Mouse (Mus musculus): Measurements from ENCODE around the gene Erich6b. TPM values are rescaled to one million over a fixed set of nuclear protein-coding genes. Genes with fewer than 3 reads are reported as not detected.
A peak's percentile ranks its signal among the peaks of the same experiment; 100 is the strongest.

Erich6b gene
- polyA plus RNA-seq, 1 experiment from 2014 or later: not detected

DNA sequence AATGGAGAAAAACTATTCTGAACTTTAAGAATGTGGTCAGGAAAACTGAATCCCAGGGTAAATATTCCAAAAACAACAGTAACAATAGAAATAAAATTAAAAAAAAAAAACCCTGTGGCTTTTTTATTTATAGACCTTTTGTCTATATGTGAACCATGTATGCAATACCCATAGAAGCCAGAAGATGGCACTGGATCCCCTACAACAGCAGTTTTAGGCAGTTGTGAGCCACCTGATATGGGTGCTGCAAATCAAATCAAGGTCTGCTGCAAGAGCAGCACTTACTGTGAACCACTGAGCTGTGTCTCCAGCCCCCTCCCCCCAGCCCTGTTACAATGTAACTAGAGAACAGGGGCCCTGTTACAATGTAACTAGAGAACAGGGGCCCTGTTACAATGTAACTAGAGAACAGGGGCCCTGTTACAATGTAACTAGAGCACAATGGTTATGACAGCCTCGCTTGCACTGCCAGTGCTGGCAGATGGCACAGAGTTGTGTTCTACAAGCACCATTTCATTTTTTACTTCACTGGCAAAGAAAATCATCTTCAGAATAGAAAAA is 27.1 kb downstream of the Erich6b start:
- ATAC-seq (ENCODE audit: low read depth) (no peak), DNase-seq (ENCODE audit: low spot score) (no peak)
- Histone ChIP-seq H3K27me3 (replicated peaks; ENCODE audit: control insufficient read depth, insufficient read depth, low read length) (no peaks in the 10 kb centered on the region), H3K9me3 (ENCODE audit: control insufficient read depth, low read length) (no peaks in the 10 kb centered on the region), H3K9ac (ENCODE audit: low read depth, low read length) (no peak overlapping the region), H3K4me1 (ENCODE audit: control insufficient read depth, insufficient read depth, low read length) (no peaks in the 10 kb centered on the region), H3K4me3 (ENCODE audit: low read depth, low read length) (no peak overlapping the region), H3K4me2 (ENCODE audit: low read depth, low read length) (no peak overlapping the region), H3K36me3 (ENCODE audit: control insufficient read depth, insufficient read depth, low read length) (no peaks in the 10 kb centered on the region), H3K27ac (replicated peaks; ENCODE audit: low read depth, low read length) (no peak overlapping the region)
- 86% methylated on average over 1 of the region's 1 CpGs for WGBS

- Histone ChIP-seq H3K9me3 (ENCODE audit: control insufficient read depth, low read length) (no peaks in the 10 kb centered on the region), H3K36me3 (ENCODE audit: control insufficient read depth, insufficient read depth, low read length) (no peaks in the 10 kb centered on the region), H3K27ac (replicated peaks; ENCODE audit: low read depth, low read length) (no peak overlapping the region), H3K4me2 (ENCODE audit: low read depth, low read length) (no peak overlapping the region), H3K4me1 (ENCODE audit: control insufficient read depth, insufficient read depth, low read length) (no peaks in the 10 kb centered on the region), H3K27me3 (replicated peaks; ENCODE audit: control insufficient read depth, insufficient read depth, low read length) (no peaks in the 10 kb centered on the region), H3K9ac (ENCODE audit: low read depth, low read length) (no peak overlapping the region), H3K4me3 (ENCODE audit: low read depth, low read length) (no peak overlapping the region)
- DNase-seq (ENCODE audit: low spot score) (peak; percentile 44), ATAC-seq (ENCODE audit: low read depth) (no peak)
- WGBS: 44% methylated on average over 6 of the region's 6 CpGs
Measured at GRCm38 (mm10) chr14:75676316-75676715, 34.3 kb downstream of the Erich6b start.

DNA sequence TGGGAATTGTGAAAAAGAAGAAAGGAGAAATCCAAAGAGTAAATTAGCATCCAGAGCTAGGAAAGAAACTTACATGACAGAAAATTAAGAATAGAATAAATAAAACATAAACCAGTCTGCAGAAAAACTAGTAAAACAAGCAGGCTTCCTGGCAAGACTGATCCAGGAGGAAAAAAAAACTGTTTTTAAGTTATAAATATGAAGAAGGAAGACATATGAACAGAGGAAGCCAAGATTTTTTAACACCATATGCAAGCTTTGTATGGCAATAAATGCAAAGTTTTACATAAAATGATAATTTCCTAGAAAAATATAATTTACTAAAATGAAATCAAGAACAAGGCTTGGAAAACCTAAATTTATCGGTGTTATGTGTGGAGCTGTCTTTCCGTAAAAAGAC is 48.4 kb downstream of the Erich6b start:
- H3K9ac ChIP-seq (ENCODE audit: low read depth, low read length): no peak overlapping the region
- no peak overlapping the region for H3K27ac ChIP-seq (replicated peaks; ENCODE audit: low read depth, low read length)
- H3K9me3 ChIP-seq (ENCODE audit: control insufficient read depth, low read length): no peaks in the 10 kb centered on the region
- H3K4me1 ChIP-seq (ENCODE audit: control insufficient read depth, insufficient read depth, low read length): no peaks in the 10 kb centered on the region
- no peak for DNase-seq (ENCODE audit: low spot score)
- no peaks in the 10 kb centered on the region for H3K36me3 ChIP-seq (ENCODE audit: control insufficient read depth, insufficient read depth, low read length)
- 90% methylated on average over 2 of the region's 2 CpGs for WGBS
- H3K27me3 ChIP-seq (replicated peaks; ENCODE audit: control insufficient read depth, insufficient read depth, low read length): no peaks in the 10 kb centered on the region
- no peak for ATAC-seq (ENCODE audit: low read depth)
- no peak overlapping the region for H3K4me2 ChIP-seq (ENCODE audit: low read depth, low read length)
- no peak overlapping the region for H3K4me3 ChIP-seq (ENCODE audit: low read depth, low read length)

DNA sequence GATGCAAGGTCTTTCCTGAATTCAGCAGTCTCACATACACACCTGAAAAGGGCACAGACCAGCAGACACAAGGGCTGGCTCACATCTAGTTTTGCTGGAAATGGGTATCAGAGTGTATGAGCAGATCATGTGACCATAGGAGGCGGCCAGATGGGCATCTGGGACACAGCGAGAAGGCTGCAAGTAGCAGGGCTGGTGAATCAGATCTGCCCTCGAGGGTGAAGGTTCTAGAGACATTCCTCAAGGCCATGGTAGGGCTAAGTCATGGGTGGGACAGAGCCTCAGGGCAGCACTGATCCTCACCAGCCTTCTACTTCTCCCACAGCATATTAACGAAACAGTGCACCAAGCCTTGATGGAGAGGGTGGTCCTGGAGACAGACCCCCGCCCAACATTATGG is 54.0 kb downstream of the Erich6b start:
- H3K9me3 ChIP-seq (ENCODE audit: control insufficient read depth, low read length): no peaks in the 10 kb centered on the region
- H3K27me3 ChIP-seq (replicated peaks; ENCODE audit: control insufficient read depth, insufficient read depth, low read length): no peaks in the 10 kb centered on the region
- no peak overlapping the region for H3K27ac ChIP-seq (replicated peaks; ENCODE audit: low read depth, low read length)
- ATAC-seq (ENCODE audit: low read depth): no peak
- H3K4me2 ChIP-seq (ENCODE audit: low read depth, low read length): no peak overlapping the region
- no peak overlapping the region for H3K4me3 ChIP-seq (ENCODE audit: low read depth, low read length)
- H3K4me1 ChIP-seq (ENCODE audit: control insufficient read depth, insufficient read depth, low read length): no peaks in the 10 kb centered on the region
- peaks cover 2% of the 10 kb centered on the region for H3K36me3 ChIP-seq (ENCODE audit: control insufficient read depth, insufficient read depth, low read length)
- WGBS: 76% methylated on average over 5 of the region's 5 CpGs
- no peak for DNase-seq (ENCODE audit: low spot score)
- no peak overlapping the region for H3K9ac ChIP-seq (ENCODE audit: low read depth, low read length)

DNA sequence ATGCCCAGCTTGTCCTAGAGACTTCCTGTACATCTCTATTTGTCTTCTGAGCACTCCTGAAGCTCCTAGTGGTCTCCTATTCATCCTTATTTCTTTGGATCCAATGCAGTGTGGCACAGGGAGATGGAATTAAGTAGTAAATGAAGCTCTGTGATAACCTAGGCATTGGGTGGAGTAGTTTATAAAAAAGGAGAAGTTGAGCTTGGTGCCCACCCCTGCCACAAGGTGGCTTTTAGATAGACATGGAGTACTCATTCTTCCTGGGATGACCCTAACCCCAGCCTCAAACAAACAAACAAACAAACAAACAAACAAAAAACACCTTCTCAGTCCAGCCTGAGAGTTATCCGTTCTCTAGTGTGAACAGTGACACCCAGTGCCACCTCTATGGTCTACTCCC is 55.9 kb downstream of the Erich6b start:
- no peaks in the 10 kb centered on the region for H3K27me3 ChIP-seq (replicated peaks; ENCODE audit: control insufficient read depth, insufficient read depth, low read length)
- H3K9me3 ChIP-seq (ENCODE audit: control insufficient read depth, low read length): no peaks in the 10 kb centered on the region
- H3K4me2 ChIP-seq (ENCODE audit: low read depth, low read length): no peak overlapping the region
- no peak overlapping the region for H3K9ac ChIP-seq (ENCODE audit: low read depth, low read length)
- no peak overlapping the region for H3K27ac ChIP-seq (replicated peaks; ENCODE audit: low read depth, low read length)
- no peak for ATAC-seq (ENCODE audit: low read depth)
- H3K4me1 ChIP-seq (ENCODE audit: control insufficient read depth, insufficient read depth, low read length): no peaks in the 10 kb centered on the region
- 83% methylated on average over 1 of the region's 1 CpGs for WGBS
- DNase-seq (ENCODE audit: low spot score): no peak
- no peak overlapping the region for H3K4me3 ChIP-seq (ENCODE audit: low read depth, low read length)
- H3K36me3 ChIP-seq (ENCODE audit: control insufficient read depth, insufficient read depth, low read length): peaks cover 16% of the 10 kb centered on the region

DNA sequence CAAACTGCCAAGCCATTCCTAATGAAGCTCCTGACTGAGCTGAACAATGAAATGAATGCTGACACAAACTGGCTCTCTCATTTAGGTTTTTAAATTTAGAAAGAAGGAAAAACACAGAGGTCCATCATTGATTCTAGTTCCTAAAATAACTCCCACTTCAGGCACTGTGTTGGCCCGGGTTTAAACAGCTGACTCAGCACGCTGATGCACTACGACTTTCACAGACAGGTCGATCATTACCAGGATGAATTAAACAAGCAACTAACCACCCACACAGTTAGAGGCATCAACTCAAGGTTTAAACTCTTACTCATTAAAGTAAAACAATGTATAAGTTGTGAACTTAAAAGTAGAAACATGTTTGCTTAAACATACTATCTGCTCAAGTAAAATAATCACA is 64.6 kb downstream of the Erich6b start:
- Histone ChIP-seq H3K4me3 (ENCODE audit: low read depth, low read length) (no peak overlapping the region), H3K36me3 (ENCODE audit: control insufficient read depth, insufficient read depth, low read length) (peaks cover 81% of the 10 kb centered on the region), H3K9me3 (ENCODE audit: control insufficient read depth, low read length) (no peaks in the 10 kb centered on the region), H3K27me3 (replicated peaks; ENCODE audit: control insufficient read depth, insufficient read depth, low read length) (no peaks in the 10 kb centered on the region), H3K4me2 (ENCODE audit: low read depth, low read length) (no peak overlapping the region), H3K27ac (replicated peaks; ENCODE audit: low read depth, low read length) (no peak overlapping the region), H3K9ac (ENCODE audit: low read depth, low read length) (no peak overlapping the region), H3K4me1 (ENCODE audit: control insufficient read depth, insufficient read depth, low read length) (no peaks in the 10 kb centered on the region)
- no peak for ATAC-seq (ENCODE audit: low read depth)
- no peak for DNase-seq (ENCODE audit: low spot score)
- WGBS: 81% methylated on average over 4 of the region's 4 CpGs

DNA sequence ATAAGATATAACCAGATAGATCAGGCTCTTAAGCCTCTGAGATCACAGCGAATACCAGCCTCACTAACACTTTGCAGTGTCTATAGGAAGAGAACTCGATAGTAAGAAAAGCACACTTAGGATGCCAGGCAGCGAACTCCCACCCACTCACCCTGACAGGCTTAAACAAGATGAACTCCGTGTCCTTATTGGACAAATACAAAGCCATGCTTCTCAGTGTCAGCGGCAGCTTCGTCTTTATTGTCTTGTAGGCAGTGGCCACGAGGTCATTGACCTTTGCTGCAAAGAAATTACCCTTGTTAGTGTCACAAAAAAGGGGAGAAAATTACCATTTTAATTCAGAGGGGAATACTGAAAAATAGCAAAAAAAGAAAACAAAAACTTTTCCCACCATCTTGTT is 65.7 kb downstream of the Erich6b start:
- Histone ChIP-seq H3K36me3 (ENCODE audit: control insufficient read depth, insufficient read depth, low read length) (peaks cover 86% of the 10 kb centered on the region), H3K27ac (replicated peaks; ENCODE audit: low read depth, low read length) (no peak overlapping the region), H3K27me3 (replicated peaks; ENCODE audit: control insufficient read depth, insufficient read depth, low read length) (no peaks in the 10 kb centered on the region), H3K9me3 (ENCODE audit: control insufficient read depth, low read length) (no peaks in the 10 kb centered on the region), H3K4me3 (ENCODE audit: low read depth, low read length) (no peak overlapping the region), H3K4me2 (ENCODE audit: low read depth, low read length) (no peak overlapping the region), H3K9ac (ENCODE audit: low read depth, low read length) (no peak overlapping the region), H3K4me1 (ENCODE audit: control insufficient read depth, insufficient read depth, low read length) (no peaks in the 10 kb centered on the region)
- 75% methylated on average over 7 of the region's 7 CpGs for WGBS
- ATAC-seq (ENCODE audit: low read depth) (no peak), DNase-seq (ENCODE audit: low spot score) (no peak)

GRCm38 (mm10) chr14:75708986-75709385 is 66.9 kb downstream of the Erich6b start:
- Histone ChIP-seq H3K9me3 (ENCODE audit: control insufficient read depth, low read length) (no peaks in the 10 kb centered on the region), H3K9ac (ENCODE audit: low read depth, low read length) (no peak overlapping the region), H3K27me3 (replicated peaks; ENCODE audit: control insufficient read depth, insufficient read depth, low read length) (no peaks in the 10 kb centered on the region), H3K4me3 (ENCODE audit: low read depth, low read length) (no peak overlapping the region), H3K36me3 (ENCODE audit: control insufficient read depth, insufficient read depth, low read length) (peaks cover 84% of the 10 kb centered on the region), H3K27ac (replicated peaks; ENCODE audit: low read depth, low read length) (no peak overlapping the region), H3K4me1 (ENCODE audit: control insufficient read depth, insufficient read depth, low read length) (no peaks in the 10 kb centered on the region), H3K4me2 (ENCODE audit: low read depth, low read length) (no peak overlapping the region)
- ATAC-seq (ENCODE audit: low read depth) (no peak), DNase-seq (ENCODE audit: low spot score) (no peak)
- 74% methylated on average over 1 of the region's 1 CpGs for WGBS

DNA sequence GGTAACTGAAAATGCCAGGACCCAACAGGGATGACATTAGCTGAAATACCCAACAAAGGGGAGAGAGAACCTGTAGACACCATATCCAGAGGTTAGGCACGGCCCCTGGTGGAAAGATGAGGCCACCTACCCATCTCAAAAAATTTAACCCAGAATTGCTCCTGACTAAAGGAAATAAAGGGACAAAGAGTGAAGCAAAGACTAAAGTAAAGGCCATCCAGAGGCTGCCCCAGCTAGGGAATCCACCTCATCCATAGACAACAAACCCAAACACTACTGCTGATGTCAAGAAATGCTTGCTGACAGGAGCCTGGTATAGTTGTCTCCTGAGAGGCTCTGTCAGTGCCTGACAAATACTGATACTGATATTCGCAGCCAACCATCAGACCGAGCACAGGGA is 69.7 kb downstream of the Erich6b start:
- no peak overlapping the region for H3K4me2 ChIP-seq (ENCODE audit: low read depth, low read length)
- H3K4me1 ChIP-seq (ENCODE audit: control insufficient read depth, insufficient read depth, low read length): no peaks in the 10 kb centered on the region
- peaks cover 87% of the 10 kb centered on the region for H3K36me3 ChIP-seq (ENCODE audit: control insufficient read depth, insufficient read depth, low read length)
- DNase-seq (ENCODE audit: low spot score) (no peak), ATAC-seq (ENCODE audit: low read depth) (no peak)
- no peaks in the 10 kb centered on the region for H3K9me3 ChIP-seq (ENCODE audit: control insufficient read depth, low read length)
- no peak overlapping the region for H3K4me3 ChIP-seq (ENCODE audit: low read depth, low read length)
- no peaks in the 10 kb centered on the region for H3K27me3 ChIP-seq (replicated peaks; ENCODE audit: control insufficient read depth, insufficient read depth, low read length)
- no peak overlapping the region for H3K9ac ChIP-seq (ENCODE audit: low read depth, low read length)
- no peak overlapping the region for H3K27ac ChIP-seq (replicated peaks; ENCODE audit: low read depth, low read length)
- 94% methylated on average over 3 of the region's 3 CpGs for WGBS

Measured in embryonic facial prominence, embryonic 14.5 days (tissue).